Mouse (Mus musculus): ENCODE measurements around the gene Lin7a.

Gene Lin7a

GRCm38 (mm10) chr10:107323865-107324264, 52.4 kb downstream of the Lin7a start:
- DNase-seq (ENCODE audit: low spot score): no peak

DNA sequence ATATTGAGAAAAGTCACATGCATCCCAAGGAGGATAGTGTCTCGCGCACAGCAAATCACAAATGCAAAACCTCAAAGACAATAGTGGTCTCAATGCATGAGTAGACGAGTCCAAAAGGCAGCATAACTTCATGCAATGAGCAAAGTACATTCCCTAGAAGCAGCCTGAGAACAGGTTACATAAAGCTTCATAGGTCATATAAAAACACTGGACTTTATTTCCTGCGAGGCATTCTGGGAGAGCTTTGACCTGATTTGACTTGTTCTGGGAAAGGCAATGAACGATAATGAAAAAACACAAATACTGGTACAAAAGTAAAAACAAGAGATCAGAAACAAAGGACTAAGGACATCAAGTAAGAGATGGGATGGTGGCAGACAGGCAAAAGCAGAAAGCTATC, 54.1 kb downstream of the Lin7a start:
- DNase-seq (ENCODE audit: low spot score): no peak

DNA sequence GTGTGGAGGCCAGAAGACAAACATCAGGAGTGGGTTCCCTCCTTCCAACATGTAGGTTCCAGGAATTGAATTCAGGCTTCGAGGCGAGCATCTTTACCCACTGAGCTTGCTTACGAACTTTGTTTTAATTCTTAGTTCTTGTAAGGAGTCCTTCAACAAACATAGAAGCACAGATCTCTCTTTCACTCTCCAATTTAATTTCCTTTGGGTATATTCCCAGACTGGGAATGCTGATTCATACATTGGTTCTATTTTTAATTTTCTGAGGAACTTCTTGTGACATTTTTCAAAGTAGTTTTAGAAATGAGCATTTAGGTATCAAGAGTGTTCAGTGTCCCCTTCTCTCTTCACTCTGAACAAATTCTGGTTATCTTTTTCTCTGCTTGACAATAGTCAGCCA, 68.0 kb downstream of the Lin7a start:
- no peak for DNase-seq (ENCODE audit: low spot score)

- no peak for DNase-seq (ENCODE audit: low spot score)
These were observed 69.7 kb downstream of the Lin7a start for GRCm38 (mm10) chr10:107341151-107341550.

- DNase-seq (ENCODE audit: low spot score): no peak
These were observed 72.7 kb downstream of the Lin7a start for GRCm38 (mm10) chr10:107344200-107344599.

DNA sequence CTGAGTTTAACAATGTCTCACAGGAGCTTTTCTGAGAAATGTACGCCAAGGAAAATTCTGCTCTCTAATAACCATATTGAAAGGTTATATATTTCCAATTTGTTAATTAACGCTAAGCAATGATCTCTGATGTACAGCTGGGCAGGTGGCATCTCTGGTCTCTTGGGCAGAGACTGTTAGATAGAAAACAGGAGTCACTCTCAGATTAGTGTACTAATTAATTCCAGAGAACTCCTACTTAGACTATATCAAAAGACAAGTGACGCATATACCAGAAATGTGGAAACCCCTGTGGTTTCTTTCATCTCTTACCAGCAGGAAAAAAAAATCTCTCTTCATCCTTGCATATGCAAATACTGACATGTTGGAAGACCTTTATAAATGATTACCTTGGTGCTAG, 76.4 kb downstream of the Lin7a start:
- DNase-seq (ENCODE audit: low spot score): no peak

DNA sequence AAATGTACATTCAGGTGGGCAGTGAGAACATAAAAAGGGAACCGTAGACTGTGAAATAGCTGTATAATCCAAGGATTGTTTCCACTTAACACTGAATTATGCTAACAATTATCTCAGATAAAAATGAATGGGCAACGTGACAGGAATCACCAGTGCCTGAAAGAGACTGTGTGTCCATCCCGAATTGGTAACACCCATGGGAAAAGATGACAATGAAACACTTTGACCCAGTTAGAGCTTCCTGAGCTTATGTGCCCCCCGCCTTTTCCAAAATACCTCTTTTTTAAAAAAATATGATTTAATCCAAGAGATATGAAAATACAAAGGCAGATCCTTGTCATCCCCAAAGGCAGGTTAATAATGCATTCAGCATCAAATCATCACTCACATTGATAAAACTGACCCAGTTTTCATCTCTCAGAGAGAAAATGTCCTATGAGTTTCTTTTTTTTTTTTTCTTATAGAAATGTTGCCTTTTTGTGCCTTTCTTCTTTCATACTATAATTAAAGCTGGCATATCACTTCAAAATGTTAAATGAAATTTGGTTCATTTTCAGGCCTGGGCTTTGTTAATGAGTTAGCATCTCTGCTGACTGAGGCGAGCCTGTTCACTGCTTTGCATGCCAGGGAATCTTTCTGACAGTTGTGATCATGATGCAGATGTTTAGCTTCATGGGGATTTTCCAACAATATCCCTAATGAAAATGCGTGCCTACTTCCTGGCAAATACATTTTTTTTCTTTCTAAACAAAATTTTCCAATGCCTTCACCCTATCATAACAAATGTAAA, 80.4 kb downstream of the Lin7a start:
- no peak for DNase-seq (ENCODE audit: low spot score)

DNA sequence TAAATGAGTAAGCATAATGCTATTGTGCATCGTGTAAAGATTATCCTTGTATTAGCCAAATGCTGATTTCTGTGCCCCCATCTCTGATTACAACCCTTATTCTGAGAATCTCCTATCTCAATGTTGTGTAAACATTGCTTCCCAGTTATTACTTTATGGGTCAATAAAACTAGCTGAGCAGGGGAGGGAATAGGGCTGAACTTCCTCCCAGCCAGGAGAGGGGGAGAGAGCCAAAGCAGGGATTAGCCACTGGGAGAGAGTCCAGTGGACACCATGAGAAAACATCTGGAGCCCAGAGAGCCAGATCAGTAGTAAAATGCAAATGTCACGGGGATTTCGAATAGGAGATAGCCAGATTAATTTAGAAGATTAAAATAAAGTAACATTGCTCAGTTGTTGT, 82.0 kb downstream of the Lin7a start:
- no peak for DNase-seq (ENCODE audit: low spot score)

- no peak for DNase-seq (ENCODE audit: low spot score)
These were observed 87.1 kb downstream of the Lin7a start for GRCm38 (mm10) chr10:107358443-107359040.

GRCm38 (mm10) chr10:107359296-107359695, 87.8 kb downstream of the Lin7a start:
- no peak for DNase-seq (ENCODE audit: low spot score)

DNA sequence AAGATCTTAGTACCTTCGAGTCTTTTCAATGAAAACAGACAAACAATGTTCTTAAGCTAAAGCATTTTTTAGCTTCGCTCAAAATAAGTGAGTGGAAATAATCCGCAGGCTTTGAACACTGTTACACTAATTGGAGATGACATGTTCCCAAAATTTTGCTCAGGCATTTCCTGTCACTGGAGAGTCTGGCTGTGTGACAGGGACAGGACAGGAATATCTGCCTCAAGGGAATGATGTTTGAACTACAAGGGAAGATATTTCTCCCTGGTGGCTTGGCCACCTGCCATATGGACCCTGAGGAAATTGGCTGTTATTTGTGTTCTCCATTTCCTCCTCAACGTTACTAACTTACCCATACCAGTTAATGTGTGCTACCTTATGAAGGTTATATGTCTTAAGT, 90.1 kb downstream of the Lin7a start:
- no peak for DNase-seq (ENCODE audit: low spot score)

GRCm38 (mm10) chr10:107362026-107362425, 90.5 kb downstream of the Lin7a start:
- DNase-seq (ENCODE audit: low spot score): no peak

DNA sequence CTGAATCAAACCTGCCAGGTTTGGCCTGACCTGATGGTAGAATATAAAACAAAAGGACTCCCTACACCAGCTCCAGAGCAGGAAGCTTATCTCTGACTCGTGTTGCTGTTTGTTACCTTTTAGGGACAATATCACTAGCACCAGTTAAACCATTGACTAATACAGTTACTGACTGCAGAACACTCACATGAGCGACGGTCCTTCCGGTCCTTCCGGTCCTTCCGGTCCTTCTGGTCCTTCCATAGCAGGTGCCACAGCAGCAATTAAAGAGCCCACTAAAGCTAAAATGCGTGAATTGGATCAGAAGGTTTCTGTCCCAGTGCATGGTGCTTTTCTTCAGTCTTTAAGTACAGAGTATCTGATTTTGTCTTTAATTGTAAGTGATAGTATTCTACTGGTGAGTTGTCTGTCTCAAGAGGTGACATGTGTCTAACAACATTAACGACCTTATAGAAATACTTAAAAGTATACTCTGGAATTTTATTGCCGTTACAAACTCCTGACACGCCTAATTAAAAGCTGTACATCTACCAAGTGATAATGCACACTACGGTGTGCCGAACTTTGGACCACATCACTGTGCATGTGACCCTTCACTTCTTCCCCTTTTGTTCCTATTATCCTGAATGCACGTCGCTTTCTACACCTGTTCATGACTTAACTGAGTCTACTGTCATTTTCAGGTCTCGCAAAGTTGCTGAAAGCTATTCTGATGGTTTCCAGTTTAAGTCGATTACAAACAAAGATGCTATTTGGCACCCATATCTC, 91.7 kb downstream of the Lin7a start:
- DNase-seq (ENCODE audit: low spot score): no peak

DNA sequence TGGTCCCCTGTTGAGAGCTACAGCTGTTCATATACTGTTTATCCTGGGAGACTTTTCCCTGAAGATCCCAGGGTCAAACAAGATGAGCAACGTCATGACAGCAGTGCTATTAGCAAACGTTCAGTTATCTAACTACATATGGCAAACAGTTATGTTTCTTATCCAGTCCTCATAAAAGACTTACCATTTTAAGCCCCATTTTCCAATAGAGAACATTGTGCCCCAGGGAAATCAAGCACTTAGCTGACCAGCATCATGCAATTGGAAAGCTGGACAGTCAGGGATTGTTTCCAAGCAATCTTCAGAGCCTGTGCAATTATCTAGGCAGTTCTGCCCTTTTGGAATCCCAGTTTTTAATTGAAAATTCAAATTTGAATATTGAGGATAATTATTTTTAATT, 105.7 kb downstream of the Lin7a start:
- DNase-seq (ENCODE audit: low spot score): no peak

- DNase-seq (ENCODE audit: low spot score): no peak
These were observed 109.8 kb downstream of the Lin7a start for GRCm38 (mm10) chr10:107381143-107381746.

GRCm38 (mm10) chr10:107383825-107384224, 112.3 kb downstream of the Lin7a start:
- DNase-seq (ENCODE audit: low spot score): no peak

DNA sequence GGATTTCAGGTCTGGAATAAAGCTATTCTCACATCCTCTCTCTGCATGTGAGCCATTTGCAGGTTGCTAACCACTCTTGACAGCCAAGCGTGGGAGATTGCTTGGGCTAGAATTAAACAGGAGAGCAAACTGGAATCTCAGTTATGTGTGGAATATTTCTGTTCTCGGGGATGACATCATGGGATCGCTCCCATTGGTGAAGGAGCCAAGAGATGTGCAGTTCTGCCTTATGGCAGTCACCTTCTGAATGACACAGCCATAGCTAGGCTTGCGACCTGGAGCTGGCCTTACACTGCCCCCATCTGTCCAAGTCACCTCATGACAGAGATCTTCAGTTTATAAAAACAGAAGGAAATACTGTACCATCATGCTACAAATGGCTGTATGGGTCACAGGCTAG, 118.0 kb downstream of the Lin7a start:
- no peak for DNase-seq (ENCODE audit: low spot score)

DNA sequence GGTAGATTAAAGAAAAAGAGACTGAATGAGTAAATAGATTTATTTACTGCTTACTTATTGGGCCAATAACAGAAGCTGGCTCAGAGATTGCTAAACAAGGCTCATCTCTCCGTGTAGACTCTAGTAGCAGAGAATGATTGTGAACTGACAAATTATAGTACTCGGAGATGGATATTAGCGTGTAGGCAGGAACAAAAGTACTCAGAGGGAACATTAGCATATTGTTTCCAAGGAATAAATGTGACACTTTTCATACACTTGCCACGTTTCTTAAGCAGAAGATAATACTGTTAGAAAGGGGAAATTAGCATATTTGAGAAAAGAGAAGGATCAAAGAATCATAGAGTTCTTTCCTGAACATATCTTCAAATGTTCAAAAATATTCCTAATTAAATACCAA, 133.9 kb downstream of the Lin7a start:
- DNase-seq (ENCODE audit: low spot score): no peak

- no peak for DNase-seq (ENCODE audit: low spot score)
These were observed 146.8 kb downstream of the Lin7a start for GRCm38 (mm10) chr10:107418306-107418705.

GRCm38 (mm10) chr10:107436967-107437366, 165.5 kb downstream of the Lin7a start:
- no peak for DNase-seq (ENCODE audit: low spot score)

DNA sequence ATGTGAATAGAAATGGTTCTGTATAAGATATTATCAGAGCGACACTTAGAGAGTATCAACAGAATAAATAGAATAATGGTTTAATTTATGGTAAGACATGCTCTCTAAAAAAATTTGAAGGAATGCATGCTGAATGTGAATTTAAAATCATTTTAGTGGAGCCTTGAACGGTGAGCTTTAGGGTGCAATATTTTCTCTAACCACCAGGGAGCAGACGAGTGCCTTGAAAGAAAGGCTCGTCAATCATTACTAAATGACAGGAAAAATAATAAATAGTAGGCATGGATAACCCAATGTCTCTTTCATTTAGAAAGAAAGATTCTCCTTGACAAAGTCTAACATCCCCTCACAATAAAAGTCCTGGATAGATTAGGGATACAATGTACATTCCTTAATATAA, 171.3 kb downstream of the Lin7a start:
- peak; percentile 14 for DNase-seq (ENCODE audit: low spot score)

GRCm38 (mm10) chr10:107449496-107450330, 178.2 kb downstream of the Lin7a start:
- DNase-seq (ENCODE audit: low spot score): no peak

All from c-Kit-positive CD71-positive TER-119-positive erythroid progenitor cells, embryonic 14.5 days (primary cell).